Mouse (Mus musculus) lung, postnatal 10 days (tissue): Measurements from ENCODE around the gene Nudt2.

Source experiments
- DNase-seq: peaks from one replicate; pipeline ENCODE4 v3.0.0; 2021

Gene Nudt2

DNA sequence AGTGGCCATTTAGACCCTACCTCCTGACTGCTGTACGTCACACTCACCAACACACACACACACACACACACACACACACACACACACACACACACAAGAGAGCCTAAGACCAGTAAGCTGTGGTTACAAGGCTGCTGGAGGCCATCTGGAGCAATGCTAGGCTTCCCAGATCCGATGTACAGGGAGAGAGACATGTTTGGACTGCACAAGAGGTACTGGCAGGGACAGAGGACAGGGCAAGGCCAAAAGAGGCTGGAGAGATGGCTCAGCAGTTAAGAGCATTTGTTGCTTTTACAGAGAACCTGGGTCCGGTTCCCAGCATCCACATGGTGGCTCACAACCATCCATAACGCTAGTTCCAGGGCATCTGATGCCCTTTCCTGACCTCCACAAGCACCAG, 30.1 kb downstream of the Nudt2 start:
- DNase-seq = no peak

DNA sequence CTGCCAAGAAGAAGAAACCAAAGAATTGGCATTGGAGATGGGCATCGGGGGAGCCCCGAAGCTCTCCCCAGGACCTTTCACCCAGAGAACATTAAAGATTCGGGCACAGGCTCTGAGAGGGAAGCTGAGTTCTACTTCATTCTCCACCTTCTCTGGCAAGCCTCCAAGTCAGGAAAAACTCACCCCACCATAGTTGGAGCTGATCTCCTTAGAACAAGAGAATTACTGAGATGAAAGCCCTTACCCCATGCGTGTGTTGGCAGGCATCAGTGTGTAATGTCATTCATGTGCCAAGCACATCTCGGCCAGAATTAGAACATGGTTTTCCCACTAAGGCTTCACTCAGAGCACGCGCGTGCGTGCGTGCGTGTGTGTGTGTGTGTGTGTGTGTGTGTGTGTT, 30.9 kb downstream of the Nudt2 start:
- DNase-seq = peak; percentile 53

DNA sequence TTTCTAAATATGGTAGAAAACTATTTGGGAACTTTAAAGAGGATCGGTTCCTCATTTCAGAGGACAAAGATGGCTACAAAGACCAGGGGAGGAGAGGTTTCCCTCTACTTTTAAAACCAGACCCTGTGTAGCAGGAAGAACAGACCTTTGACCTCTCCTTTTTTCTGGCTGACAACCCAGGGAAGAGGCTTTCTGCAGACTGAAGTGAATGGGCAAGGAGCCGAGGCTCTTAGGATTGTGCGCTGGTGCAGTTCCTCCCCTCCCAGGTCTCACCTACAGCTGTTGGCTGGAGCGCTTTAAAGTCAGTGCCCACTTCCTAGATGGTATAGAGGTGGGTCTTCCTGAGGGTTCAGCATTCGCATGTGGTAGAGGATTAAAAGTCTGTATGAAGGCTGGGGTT, 32.1 kb downstream of the Nudt2 start:
- DNase-seq = no peak

DNA sequence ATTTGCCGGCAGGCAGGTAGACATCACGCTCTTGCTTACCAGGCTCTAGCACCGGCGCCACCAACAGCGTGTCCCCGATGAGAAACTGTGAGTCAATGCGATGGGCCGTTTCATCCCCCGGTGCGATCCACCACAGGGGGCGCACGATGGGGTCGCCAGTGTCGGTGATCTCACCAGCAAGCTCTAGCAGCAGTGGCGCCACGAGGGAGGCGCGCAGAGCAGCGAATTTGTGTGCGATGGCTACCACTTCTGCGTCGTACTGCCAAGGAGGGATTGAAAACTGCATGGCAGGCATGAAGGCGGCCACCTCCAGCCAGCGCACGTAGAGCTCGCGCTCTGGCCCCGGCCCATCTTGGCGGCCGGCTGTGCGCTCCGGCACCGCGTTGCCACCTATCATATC, 32.6 kb downstream of the Nudt2 start:
- DNase-seq = peak; percentile 45

DNA sequence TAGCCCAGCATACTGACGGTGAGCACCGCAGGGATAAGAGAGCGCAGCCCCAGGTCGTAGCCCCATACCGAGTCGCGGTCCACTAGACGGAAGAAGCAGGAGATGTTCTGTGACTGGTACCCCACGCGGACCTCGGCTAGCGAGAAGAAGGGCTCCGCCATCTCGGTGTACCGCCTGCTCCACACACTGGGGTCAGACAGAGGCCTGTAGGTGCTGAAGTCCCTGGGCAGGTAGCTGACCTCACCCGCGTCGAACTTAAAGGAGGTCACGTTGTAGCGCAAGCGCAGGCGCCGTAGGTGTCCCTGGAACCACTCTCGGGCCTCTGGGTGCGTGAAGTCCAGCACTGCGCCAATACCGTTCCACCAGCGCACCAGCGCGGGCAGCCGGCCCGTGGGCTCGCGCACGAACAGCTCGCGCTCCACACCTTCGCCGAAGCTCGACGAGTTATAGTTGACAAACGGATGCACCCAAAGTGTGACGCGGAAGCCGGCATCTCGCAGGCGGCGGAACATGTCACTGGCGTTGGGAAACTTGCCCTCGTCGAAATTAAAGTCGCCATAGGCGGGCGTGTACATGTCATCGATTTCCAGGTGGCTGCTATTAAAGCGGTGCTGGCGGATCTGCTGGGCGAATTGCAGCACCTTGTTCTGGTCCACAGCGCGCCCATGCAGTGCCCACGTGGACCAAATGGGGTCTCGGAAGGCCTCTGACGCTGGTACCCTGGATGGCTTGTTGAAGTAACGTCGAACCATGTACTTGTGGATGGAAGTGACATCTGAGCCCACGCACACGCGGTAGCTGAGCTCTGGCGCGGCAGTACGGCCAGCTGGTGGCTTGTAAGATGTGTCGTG, 33.3 kb downstream of the Nudt2 start:
- no peak for DNase-seq

DNA sequence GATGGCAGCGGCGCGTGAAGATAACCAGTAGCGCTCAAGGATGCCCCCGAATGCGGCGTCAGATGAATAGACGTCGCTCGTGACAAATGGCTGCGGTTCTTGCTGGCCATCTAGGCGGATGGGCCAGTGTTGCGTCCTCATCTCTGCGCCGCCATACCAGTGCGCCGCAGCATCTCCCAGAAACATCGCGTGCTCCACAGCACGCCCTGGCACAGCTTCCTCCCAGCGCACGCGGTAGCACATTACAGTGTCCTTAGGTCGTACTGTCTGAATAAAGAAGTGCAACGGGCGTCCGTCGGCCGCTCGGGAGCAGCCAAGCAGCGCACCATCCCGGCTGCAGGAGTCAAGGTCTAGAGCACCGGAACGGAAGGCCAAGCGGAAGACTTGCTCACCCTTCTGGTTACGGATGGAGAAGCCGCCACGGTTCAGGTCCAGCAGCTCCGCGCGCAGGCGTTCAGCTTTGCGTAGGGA, 34.0 kb downstream of the Nudt2 start:
- DNase-seq = no peak

DNA sequence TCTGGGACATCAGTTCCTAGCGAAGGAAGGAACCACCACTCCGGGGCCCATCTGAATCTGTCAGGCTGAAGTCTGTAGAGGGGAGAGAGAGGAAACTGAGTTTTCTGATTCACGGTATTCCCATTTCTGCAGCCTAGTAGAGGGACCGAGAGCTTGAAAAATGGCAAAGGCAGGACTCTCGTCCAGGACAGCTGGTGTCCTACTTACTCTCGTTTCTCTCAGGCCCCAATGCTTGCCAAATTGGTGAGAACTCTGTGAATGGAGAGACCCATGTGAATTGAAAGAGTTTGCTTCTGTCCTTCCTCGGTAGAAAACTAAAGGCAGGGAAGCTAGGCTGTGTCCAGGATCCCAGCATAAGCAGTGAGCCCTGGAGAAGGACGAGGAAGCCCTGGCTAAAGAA, 34.7 kb downstream of the Nudt2 start:
- DNase-seq = no peak

DNA sequence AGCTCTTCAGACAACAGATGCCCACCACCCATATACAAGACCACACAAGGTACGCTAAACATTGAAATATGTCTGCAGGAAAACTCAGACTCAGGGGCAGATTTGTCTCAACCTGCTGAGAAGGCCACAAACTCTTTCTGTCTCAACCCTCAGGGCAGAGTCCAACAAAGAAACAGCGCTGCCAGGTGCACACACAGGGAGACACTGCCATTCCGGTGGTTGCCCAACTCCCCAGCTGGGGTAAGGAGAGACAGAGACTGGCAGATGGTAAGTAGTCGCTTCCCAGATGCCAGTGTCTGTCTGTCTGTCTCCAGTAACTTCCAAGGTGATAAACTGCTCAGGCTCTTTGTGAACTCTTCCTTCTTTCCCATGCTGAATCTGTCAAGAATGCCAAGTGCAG, 35.8 kb downstream of the Nudt2 start:
- no peak for DNase-seq

DNA sequence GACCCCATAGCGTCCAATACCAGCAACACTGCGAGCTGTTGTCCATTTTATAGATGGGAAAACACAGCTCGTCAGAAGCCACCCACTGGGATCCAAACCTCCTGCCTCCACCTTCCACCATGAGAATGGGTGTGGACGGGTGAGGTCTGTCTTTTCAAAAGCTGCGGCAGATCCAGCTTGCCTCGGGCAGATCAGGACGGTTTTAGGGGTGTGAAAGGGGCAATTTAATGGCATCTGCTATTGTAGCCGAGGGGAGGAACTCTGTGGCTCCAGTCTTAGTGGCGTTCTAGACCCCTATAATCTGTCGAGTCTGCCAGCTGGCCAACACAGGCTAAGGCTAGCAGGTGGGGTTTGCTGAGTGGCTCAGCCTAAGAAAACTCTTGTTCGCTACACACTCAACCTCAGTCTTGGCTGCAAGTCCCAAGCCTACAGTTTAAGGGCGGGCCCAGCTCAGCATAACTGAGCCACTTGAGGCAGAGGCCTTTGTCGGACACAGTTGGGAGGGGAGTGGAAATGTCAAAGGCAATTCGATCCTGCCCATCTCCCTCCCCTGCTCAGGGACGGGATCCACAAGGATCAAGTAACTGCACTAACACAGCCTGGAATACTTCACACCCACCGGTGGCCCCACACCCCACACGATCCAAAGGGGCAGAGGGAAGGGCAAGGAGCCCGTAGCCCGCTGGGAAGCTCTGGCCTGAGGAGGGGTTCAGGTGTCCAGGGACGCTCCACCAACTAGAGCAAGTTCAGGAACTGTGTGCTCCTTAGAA, 37.4 kb downstream of the Nudt2 start:
- DNase-seq = peak; percentile 64

DNA sequence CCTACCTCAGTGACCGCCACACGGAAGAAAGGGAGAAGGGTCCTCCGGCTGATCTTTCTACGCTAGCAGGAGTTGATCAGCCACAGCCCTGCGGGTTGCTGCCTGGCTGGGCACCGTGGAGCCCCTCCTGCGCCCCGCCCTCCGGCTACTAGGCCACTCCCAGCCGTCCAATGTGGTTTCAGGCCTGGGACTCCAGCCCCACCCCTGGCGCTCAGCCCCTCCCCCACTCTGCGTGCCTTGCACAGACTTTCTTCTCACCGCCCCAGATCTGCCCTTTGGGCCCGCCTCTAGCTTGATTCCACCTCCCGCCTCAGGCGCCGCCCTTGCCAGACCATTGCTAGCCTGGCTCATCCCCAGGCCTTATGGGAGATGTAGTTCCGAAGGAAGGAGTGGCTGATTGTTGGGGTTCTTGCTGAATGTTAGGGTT, 38.0 kb downstream of the Nudt2 start, which contains the start of gene AI464131:
TSS of gene AI464131 (minus strand) at position 91 of the 427 bp plus-strand sequence.
- DNase-seq = peak; percentile 100

DNA sequence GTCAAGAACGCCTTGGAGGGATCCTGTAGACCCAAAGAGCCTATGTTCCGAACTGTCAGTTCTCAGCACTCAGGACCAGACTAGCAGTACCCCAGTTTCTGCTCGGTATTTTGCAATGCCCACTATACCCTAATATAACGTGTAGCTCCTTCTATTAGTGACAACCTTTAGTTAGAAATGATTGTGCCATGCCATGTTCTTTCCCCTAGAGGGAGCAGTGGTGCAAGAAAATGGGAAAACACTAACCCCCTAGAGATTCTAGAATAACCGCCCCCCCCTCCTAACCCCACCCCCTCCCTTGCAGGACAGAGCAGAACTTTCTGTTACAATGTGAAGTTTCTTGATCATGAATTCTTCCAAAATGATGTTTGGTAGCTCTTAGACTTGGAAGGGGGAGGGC, 39.4 kb downstream of the Nudt2 start:
- DNase-seq = no peak

DNA sequence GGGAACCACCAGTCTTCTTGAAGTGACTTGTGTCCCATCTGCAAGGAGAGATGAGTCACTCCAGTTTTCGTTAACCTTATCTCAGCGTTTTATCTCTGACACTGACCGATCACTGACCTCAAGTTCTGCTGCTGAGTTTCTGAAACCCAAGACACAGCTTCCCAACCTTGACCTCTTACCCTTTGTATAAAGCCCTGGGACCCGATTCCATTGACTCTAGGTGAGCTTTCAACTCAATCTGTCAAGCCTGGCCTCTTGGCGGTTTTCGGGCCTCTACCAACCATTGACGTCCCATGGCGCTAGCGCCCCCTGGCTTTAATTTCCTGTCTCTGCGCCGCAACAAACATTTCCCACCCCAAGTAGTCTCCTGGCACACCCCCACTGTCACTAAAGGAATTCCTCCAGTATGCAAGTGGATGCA, 40.2 kb downstream of the Nudt2 start:
- DNase-seq = peak; percentile 52

DNA sequence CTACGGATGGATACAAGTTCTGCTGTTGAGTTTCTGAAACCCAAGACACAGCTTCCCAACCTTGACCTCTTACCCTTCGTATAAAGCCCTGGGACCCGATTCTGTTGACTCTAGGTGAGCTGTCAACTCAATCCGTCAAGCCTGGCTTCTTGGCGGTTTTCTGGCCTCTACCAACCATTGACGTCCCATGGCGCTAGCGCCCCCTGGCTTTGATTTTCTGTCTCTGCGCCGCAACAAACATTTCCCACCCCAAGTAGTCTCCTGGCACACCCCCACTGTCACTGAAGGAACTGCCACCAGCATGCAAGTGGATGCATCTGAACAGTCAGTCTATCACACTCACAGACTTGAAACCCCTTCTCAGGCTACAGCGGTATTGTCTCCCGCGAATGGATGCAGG, 41.2 kb downstream of the Nudt2 start:
- DNase-seq = peak; percentile 84

DNA sequence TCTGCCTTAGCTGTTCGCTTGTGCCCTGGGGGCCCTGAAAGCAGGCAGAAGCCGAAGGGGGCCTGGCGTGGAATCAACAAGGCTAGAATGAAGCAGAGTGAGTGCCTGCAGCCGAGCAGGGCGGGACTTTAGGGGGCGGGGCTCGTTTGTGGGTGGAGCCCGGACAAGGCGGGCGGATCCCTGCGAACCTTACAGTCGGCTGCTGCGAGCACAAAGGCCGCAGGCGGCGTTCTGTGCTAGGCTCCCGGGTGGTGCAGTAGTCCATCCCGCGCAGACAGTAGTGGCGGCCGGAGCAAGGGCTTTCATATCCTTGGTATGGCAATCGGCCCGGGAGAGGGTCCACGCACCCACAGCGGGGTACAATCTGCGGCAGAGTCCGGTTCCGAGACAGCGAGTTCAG, 42.0 kb downstream of the Nudt2 start:
- DNase-seq = peak; percentile 92

DNA sequence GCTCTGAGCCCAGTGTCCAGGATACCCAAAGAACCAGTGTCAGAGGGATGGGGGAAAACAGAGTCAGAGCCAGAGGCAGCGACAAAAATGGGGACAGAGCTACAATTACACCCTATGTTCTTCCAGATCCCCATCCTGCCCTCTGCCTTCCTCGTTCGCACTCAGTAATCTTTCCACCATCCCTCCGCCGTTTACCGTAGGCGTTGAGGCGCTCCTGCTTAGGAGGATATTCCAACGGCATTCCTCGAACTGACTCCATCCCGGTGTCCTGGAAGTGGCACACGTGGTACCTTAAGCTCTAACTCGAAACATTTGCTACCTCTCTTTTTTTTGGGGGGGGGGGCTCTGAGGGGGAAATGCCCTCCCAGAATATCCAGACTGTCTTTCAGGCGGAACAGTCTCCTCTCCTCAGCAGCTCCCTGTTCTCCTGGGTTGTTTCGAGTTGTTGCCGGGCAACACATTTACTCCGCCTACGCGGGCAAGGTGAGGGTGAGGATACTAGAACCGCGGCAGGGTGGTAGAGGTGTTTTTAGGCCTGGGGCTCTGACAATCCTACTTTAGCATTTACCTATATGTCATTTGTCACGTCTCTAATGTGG, 42.5 kb downstream of the Nudt2 start:
- DNase-seq = no peak

DNA sequence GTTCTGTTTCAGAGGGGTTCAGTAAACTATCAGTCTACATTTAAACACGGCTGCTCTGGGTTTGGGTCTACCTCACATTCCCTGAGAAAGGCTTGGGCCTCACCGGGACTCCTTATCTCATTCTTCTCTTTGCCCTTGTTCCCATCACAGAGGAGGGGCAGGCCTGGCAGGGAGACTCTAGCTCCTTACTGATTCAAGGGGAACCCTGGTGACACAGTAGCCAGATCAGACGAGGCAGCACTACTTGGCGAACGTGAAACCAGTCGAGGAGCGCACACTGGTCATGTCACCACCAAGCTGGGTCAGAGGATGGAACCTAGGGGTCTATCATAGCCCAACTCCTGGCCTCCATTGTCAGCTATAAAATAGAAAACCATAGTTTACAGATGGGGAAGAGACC, 43.0 kb downstream of the Nudt2 start:
- no peak for DNase-seq

DNA sequence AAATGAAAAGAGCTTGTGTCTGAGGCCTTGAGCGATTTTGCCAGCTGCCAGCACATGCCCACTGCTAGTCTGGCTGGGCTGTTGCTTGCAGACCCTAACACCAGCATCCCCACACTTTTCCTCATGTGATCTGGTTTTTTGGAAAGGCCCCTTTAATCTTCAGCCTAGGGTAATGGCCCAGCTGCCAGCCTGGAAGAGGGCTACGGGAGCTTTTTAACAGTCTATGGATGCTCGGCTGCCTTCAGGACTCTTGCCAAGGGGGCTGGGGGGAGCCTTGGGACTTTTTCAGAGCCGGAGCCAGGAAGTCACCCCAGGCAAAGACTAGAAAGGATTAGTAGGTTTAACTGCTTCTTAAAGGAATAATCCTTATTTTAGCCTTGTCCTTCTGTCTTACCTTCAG, 48.4 kb downstream of the Nudt2 start:
- DNase-seq = no peak

DNA sequence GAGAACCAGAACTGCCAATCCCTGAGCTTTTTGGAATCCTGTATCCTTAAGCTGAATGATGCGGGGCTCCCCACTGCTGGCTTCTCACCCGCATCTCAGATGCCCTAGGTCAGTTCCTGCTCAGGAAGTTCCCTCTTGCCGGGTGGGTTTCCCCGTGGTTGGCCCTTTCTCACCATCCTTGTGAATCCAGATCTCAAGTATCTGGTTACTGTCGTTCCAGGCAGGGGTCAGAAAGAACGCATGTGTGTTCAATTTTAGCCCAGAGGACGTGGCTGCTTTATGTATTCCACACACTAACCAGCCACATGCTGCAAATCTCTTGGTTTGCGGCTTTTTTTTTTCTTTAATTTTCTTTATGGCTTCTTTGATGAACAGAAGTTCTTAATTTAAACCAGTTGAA, 48.8 kb downstream of the Nudt2 start:
- DNase-seq = no peak

DNA sequence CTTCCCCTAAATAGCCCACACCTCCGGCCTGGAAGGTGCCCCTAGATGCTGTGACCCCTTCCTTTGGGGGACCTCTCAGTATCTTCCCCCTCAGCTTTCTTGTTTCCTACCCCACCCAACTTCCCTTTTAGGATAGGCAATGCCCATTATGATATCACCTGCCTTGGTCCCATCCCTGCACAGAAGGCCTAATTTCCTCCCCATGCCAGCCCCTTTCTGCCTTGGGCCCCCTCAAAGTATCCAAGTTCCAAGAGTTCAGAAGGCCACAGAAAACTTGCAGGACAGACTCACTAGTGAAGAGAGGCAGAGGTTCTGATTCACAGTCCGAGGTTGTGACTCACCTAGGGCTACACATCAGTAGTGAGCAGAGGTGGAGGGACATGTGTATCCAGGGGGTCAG, 52.3 kb downstream of the Nudt2 start, which contains the start of gene 1110017D15Rik:
TSS of gene 1110017D15Rik (minus strand) at position 101 of the 400 bp plus-strand sequence.
- DNase-seq = no peak

DNA sequence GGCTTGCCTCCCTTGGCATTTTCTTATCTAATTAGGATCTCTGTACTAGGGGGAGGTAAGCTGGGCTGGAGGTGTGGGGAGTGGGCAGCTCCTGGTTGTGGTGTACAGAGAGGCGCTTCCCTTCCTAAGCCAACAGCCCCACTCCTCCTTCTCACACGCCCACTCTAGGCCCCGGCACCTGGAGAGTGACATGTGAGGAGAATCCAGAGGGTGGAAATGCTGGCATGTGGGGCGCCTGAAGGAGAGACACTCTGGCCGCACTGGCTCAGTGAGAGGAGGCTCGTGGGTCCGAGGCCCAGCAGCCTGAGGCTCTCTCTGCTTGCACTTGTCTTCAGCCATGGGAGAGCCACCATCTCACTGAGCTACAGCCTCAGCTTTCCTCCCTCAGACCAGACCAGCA, 53.4 kb downstream of the Nudt2 start:
- no peak for DNase-seq

DNA sequence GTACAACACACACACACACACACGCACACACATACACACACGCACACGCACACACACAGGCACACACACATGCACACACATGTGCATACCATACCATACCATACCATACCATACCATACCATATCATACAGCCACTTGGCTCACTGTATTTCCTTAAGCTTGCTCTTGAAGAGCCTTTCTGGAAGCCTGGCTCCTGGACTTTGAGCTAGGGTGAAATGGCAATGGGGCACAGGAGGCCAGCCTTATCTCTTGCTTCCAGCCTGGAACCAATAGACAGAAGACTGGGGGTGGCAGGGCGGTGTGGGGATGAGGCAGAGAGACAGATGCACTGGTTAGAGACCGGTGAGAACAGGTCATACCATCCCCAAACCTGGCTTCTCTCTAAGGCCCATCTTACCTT, 54.2 kb downstream of the Nudt2 start:
- no peak for DNase-seq

DNA sequence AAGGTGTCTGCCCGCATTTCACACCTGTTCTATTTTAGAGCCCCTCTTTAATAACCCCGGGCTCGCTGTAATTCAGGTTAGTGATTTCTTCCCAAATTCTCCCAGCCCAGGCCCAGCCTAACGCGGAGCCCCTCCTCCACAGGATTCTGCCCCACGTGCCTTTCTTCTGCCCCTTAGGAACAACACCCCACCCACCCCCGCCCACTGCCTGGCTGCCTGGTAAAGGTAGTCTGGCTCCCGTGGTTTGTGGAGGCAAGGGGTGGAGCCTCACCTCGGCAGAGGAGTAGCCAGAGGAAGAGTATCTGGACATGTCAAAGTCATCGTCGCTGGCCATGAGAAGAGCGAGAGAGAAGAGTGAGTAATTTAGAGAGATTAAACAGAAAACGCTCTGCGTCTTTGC, 55.7 kb downstream of the Nudt2 start:
- no peak for DNase-seq

DNA sequence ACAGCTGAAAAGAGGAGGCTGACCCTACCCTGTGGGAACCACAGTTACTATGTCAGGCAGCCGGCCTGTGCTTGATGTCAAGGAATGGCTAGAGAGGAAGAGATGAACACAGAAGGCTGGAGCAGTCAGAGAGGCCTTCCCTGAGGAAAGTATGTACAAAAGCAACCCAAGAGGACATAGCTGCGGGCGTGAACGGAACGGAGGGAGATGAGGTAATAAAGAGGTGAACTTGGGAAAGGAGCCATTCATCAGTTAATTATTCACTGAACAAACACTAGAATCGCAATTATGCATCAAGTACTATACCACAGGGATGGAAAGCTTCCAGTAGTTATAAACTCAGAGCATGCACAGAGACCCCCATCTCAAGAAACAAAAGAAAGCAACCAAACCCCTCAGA, 57.2 kb downstream of the Nudt2 start:
- no peak for DNase-seq

DNA sequence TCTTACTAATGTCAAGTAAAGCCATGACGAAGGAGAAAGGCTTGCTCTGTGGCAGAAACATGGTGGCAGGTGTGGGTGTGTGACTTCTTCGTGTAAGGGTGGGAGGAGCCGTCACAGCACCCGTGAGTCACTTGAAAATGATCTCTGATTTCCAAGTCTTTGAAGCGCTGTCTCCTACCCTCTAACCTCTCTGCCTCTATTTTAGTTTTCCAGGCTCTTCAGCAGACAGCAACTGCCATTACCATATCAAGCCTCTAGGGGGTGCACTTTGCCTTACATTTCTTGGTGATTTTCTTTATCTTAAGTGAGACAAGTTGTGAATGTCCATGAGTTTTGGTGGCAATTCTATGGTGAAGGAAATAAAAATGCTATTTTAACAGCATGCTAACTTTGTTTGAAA, 57.8 kb downstream of the Nudt2 start:
- peak; percentile 60 for DNase-seq
